Mouse (Mus musculus): Measurements from ENCODE around the gene Cysltr2.

Gene Cysltr2

GRCm38 (mm10) chr14:72986044-72986443 lies 62.9 kb downstream of the Cysltr2 start:
- DNase-seq (ENCODE audit: low read depth, low spot score), result no peak

- DNase-seq (ENCODE audit: low read depth, low spot score), result no peak
These were observed 63.8 kb downstream of the Cysltr2 start for GRCm38 (mm10) chr14:72985113-72985512.

- peak; percentile 95 for DNase-seq (ENCODE audit: low read depth, low spot score)
These were observed 65.5 kb downstream of the Cysltr2 start for GRCm38 (mm10) chr14:72983456-72983855.

- DNase-seq (ENCODE audit: low read depth, low spot score), result peak; percentile 74
These were observed 65.9 kb downstream of the Cysltr2 start for GRCm38 (mm10) chr14:72982981-72983436.

GRCm38 (mm10) chr14:72980761-72981160 lies 68.2 kb downstream of the Cysltr2 start:
- peak; percentile 18 for DNase-seq (ENCODE audit: low read depth, low spot score)

- no peak for DNase-seq (ENCODE audit: low read depth, low spot score)
These were observed 68.8 kb downstream of the Cysltr2 start for GRCm38 (mm10) chr14:72980106-72980505.

- DNase-seq (ENCODE audit: low read depth, low spot score), result no peak
These were observed 72.8 kb downstream of the Cysltr2 start for GRCm38 (mm10) chr14:72976111-72976510.

Measured in 3T3-L1 (cell line).